Mouse (Mus musculus): ENCODE results near the gene Hmga1b. TPM values are rescaled to one million over a fixed set of nuclear protein-coding genes. Genes with fewer than 3 reads are reported as not detected.
A peak's percentile ranks its signal among the peaks of the same experiment; 100 is the strongest.

Hmga1b gene
- polyA plus RNA-seq, 1 experiment from 2014 or later = 11.2 TPM

DNA sequence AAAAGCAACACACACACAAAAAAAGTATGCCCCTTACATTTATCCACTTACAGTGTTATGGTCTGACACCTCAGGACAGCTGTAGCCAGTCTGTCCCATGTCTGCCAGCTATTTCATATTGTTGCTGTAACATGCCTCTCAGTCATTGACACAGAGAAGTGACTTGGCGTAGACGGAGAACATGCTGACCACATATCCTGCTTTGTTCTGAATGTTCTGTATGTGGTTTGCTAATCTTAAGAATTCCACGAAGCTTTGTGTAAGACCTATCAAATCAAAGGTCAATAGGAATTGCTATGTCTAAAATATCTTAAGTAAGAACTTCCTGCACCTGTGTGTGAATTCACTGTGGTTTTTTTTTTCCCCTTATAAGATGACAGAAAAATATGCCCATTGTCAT lies 35.6 kb downstream of the Hmga1b start:
- Histone ChIP-seq H3K9me3 (ENCODE audit: control insufficient read depth, low read length) (no peaks in the 10 kb centered on the region), H3K27me3 (ENCODE audit: control insufficient read depth, insufficient read depth, low read length) (no peaks in the 10 kb centered on the region), H3K4me1 (ENCODE audit: control insufficient read depth, insufficient read depth, low read length) (peaks cover 7% of the 10 kb centered on the region), H3K4me2 (ENCODE audit: low read depth, severe bottlenecking) (no peak overlapping the region), H3K9ac (ENCODE audit: low read length) (no peak overlapping the region), H3K36me3 (ENCODE audit: control insufficient read depth, insufficient read depth, low read length) (peaks cover 2% of the 10 kb centered on the region; the same call in 1 of the 2 replicates), H3K27ac (replicated peaks; ENCODE audit: low read depth, low read length) (no peak overlapping the region), H3K4me3 (ENCODE audit: low read depth, low read length) (no peak overlapping the region)
- DNase-seq (ENCODE audit: low spot score) (no peak), ATAC-seq (ENCODE audit: insufficient number of reproducible peaks, low FRiP score, low TSS enrichment, low read depth) (no peak)
- WGBS = 87% methylated on average over 3 of the region's 3 CpGs

DNA sequence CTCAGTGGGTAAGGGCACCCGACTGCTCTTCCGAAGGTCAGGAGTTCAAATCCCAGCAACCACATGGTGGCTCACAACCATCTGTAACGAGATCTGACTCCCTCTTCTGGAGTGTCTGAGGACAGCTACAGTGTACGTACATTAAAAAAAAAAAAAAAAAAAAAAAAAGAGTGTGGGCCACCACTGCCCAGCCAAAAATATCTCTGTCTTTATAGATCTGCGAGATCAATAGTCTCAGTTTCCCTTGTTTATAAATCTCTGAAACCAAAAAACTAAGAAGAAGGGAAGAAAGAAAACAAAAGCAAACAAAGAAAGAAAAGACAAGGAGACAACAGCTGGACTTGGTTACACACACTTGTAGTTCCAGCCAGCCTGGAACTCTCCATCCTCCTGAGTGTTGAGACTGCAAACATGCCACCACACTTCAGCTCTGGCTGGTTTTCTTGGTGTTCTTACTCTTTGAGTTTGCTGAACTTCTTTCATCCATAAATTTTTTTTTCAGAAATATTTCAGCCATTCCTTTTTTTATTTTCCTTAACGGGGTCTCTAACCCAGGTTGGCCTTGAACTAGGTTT lies 36.8 kb downstream of the Hmga1b start:
- Histone ChIP-seq H3K36me3 (ENCODE audit: control insufficient read depth, insufficient read depth, low read length) (no peaks in the 10 kb centered on the region), H3K27ac (replicated peaks; ENCODE audit: low read depth, low read length) (no peak overlapping the region), H3K27me3 (ENCODE audit: control insufficient read depth, insufficient read depth, low read length) (no peaks in the 10 kb centered on the region), H3K4me2 (ENCODE audit: low read depth, severe bottlenecking) (no peak overlapping the region), H3K9me3 (ENCODE audit: control insufficient read depth, low read length) (no peaks in the 10 kb centered on the region), H3K4me3 (ENCODE audit: low read depth, low read length) (no peak overlapping the region), H3K9ac (ENCODE audit: low read length) (no peak overlapping the region), H3K4me1 (ENCODE audit: control insufficient read depth, insufficient read depth, low read length) (peaks cover 7% of the 10 kb centered on the region)
- 75% methylated on average over 6 of the region's 6 CpGs for WGBS
- ATAC-seq (ENCODE audit: insufficient number of reproducible peaks, low FRiP score, low TSS enrichment, low read depth) (no peak), DNase-seq (ENCODE audit: low spot score) (no peak)

DNA sequence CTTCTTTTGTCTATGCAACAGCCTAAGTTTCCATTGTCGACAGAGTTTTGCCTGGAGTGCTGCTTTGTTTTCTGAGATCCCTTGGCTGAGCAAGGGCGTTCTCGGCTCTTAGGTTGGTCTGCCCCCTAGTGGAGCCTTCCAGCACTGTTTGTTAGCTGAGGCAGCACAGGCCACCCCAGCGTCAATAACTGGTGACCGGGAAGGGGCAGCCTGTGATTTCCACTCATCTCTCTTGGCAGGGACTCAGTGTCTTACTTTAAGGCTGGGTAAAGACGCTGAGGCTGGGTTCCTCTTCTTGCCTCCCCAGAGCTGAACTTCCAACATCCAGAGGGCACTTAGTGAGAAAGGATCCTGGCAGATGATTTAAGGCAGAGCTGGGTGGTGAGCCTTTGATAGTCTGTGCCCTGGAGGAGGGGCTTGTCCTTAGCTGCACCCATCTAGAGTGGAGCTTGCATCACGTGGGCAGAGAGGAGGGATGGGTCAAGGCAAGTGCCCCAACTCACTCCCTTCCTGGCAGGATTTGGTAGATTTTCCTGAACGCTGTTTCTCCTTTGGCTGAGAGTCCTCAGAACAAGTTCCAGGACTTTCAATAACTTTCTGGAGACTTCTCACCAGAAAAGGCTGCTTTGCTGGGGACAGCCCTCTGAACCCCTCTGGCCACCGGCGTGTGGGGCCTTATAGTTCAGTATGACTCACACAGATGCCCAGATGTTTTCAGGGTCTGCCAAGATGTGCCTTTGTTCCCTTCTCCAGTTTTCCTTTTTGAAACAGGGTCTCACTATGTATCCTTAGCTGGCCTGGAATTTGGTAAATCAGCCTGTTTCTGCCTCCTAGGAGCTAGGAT lies 37.7 kb downstream of the Hmga1b start:
- H3K4me1 ChIP-seq (ENCODE audit: control insufficient read depth, insufficient read depth, low read length) = peaks cover 5% of the 10 kb centered on the region
- no peak overlapping the region for H3K4me2 ChIP-seq (ENCODE audit: low read depth, severe bottlenecking)
- H3K27ac ChIP-seq (replicated peaks; ENCODE audit: low read depth, low read length) = no peak overlapping the region
- H3K36me3 ChIP-seq (ENCODE audit: control insufficient read depth, insufficient read depth, low read length) = no peaks in the 10 kb centered on the region
- 13% methylated on average over 10 of the region's 10 CpGs for WGBS
- peak; percentile 95 for DNase-seq (ENCODE audit: low spot score)
- ATAC-seq (ENCODE audit: insufficient number of reproducible peaks, low FRiP score, low TSS enrichment, low read depth) = peak; percentile 63; the same call in 1 of the 2 replicates
- no peak overlapping the region for H3K4me3 ChIP-seq (ENCODE audit: low read depth, low read length)
- H3K9me3 ChIP-seq (ENCODE audit: control insufficient read depth, low read length) = no peaks in the 10 kb centered on the region
- H3K9ac ChIP-seq (ENCODE audit: low read length) = peak overlapping the region; percentile 47; the same call in 1 of the 2 replicates
- H3K27me3 ChIP-seq (ENCODE audit: control insufficient read depth, insufficient read depth, low read length) = no peaks in the 10 kb centered on the region

DNA sequence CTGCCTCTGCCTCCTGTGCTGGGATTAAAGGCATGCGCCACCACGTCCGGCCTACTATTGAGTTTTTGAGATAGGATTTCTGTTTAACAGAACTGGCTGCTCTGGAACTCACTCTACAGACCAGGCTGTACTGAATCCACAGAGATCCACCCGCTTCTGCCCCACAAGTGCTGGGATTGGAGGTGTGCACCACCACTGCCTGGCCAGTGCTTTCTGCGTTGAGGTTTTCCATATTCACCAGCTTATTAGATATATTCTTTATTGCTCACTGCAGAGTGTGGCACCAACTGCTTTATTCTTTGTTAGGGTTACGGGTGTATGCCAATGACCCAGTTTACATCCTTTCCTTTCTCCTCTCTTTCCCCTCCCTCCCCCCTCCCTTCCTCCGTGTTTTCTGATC lies 41.7 kb downstream of the Hmga1b start:
- H3K4me3 ChIP-seq (ENCODE audit: low read depth, low read length) = no peak overlapping the region

DNA sequence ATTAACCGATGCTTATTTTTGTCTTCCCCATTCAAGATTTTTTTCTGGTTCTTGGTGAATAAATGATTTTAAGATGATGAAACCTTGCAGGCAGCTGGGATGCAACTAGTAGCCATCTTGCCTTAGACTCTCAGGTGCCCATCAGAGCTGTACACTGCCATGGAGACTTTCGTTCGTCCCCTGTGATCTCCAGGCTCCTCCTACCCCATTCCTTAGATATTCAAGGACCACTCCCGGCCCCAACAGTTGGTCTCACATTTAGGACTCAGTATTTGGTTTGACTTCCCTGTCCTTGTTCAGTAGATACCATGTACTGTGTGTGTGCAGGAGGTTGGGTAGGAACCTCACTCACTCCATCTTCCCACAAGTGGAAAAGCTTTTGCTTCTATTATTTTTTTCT lies 42.2 kb downstream of the Hmga1b start:
- Histone ChIP-seq H3K36me3 (ENCODE audit: control insufficient read depth, insufficient read depth, low read length) (peaks cover 35% of the 10 kb centered on the region), H3K27me3 (ENCODE audit: control insufficient read depth, insufficient read depth, low read length) (no peaks in the 10 kb centered on the region), H3K9me3 (ENCODE audit: control insufficient read depth, low read length) (no peaks in the 10 kb centered on the region), H3K9ac (ENCODE audit: low read length) (no peak overlapping the region), H3K4me2 (ENCODE audit: low read depth, severe bottlenecking) (no peak overlapping the region), H3K27ac (replicated peaks; ENCODE audit: low read depth, low read length) (no peak overlapping the region), H3K4me3 (ENCODE audit: low read depth, low read length) (no peak overlapping the region), H3K4me1 (ENCODE audit: control insufficient read depth, insufficient read depth, low read length) (peaks cover 2% of the 10 kb centered on the region; the same call in 1 of the 2 replicates)
- WGBS = 78% methylated on average over 4 of the region's 4 CpGs
- ATAC-seq (ENCODE audit: insufficient number of reproducible peaks, low FRiP score, low TSS enrichment, low read depth) (no peak), DNase-seq (ENCODE audit: low spot score) (no peak)

More for the DNA sequence above, 41.7 kb downstream of the Hmga1b start:
- H3K4me2 ChIP-seq (ENCODE audit: low read depth, severe bottlenecking) = no peak overlapping the region
- no peaks in the 10 kb centered on the region for H3K9me3 ChIP-seq (ENCODE audit: control insufficient read depth, low read length)
- DNase-seq (ENCODE audit: low spot score) = no peak
- H3K27ac ChIP-seq (replicated peaks; ENCODE audit: low read depth, low read length) = no peak overlapping the region
- H3K36me3 ChIP-seq (ENCODE audit: control insufficient read depth, insufficient read depth, low read length) = peaks cover 30% of the 10 kb centered on the region
- peaks cover 2% of the 10 kb centered on the region; the same call in 1 of the 2 replicates for H3K4me1 ChIP-seq (ENCODE audit: control insufficient read depth, insufficient read depth, low read length)
- WGBS = 82% methylated on average over 7 of the region's 7 CpGs
- H3K9ac ChIP-seq (ENCODE audit: low read length) = no peak overlapping the region
- ATAC-seq (ENCODE audit: insufficient number of reproducible peaks, low FRiP score, low TSS enrichment, low read depth) = no peak
- no peaks in the 10 kb centered on the region for H3K27me3 ChIP-seq (ENCODE audit: control insufficient read depth, insufficient read depth, low read length)

DNA sequence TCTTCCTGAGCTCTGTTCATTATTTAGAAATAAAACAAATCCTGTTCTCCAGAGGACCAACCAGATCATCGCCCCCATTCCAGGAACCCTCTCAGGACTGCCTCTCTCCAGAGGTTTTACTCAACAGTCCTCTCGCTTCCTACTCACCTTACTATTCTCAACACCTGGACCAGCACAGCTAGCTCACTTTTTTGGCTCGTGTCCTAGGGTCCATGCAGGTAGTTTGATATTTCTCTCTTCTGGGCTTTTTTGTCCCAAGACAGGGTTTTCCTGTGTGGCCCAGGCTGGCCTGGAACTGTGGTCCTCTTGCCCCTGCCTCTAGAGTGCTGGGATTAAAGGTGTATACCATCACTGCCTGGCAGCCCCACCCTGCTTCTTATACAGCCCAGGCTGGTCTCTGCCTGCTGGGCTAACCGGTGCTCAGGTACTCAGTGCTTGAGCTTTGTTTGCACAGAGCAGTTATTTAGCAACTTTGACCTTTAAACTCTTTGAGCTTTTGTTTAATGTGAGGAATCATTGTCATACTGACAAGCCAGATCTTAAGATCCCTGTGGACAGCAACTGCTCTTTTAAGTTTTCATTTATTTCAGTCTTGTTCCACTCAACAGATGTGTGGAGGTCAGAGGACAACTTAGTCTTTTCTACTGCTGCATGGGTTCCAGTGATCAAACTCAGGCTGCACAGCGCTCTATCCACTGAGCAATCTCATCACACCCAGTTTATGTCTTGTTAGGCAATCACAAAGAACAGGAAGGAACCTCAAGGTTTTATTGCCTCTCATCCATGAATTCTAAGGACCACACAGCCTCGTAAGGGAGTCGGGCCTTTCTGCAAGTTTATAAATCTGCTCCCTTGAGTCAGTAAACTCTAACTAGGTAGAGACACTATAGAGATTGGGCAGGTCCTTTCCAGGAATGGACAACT lies 43.0 kb downstream of the Hmga1b start:
- WGBS = 84% methylated on average over 7 of the region's 7 CpGs

DNA sequence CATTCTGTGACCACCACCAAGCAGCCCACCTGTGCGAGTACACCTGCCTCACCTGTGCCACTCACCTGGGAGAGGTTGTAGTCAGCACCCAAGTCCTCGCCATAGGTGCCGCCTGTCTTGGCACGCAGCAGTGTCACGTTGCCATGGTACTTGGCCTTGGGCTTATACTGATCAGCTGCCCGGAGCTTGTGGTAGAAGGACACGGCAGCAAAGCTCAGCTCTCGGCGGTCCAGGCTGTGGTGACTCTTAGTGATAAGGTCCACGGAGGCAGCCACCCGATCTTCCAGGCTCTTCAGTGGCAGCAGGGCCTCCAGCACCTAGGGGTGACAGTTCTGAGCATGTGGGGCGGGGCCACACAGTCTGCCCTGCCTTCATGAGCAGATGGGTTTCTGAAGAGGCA lies 45.4 kb downstream of the Hmga1b start:
- no peak overlapping the region for H3K4me3 ChIP-seq (ENCODE audit: low read depth, low read length)
- 93% methylated on average over 12 of the region's 12 CpGs for WGBS

More for the DNA sequence above, 43.0 kb downstream of the Hmga1b start:
- DNase-seq (ENCODE audit: low spot score) (no peak), ATAC-seq (ENCODE audit: insufficient number of reproducible peaks, low FRiP score, low TSS enrichment, low read depth) (no peak)
- Histone ChIP-seq H3K4me1 (ENCODE audit: control insufficient read depth, insufficient read depth, low read length) (no peaks in the 10 kb centered on the region), H3K27ac (replicated peaks; ENCODE audit: low read depth, low read length) (no peak overlapping the region), H3K9me3 (ENCODE audit: control insufficient read depth, low read length) (no peaks in the 10 kb centered on the region), H3K36me3 (ENCODE audit: control insufficient read depth, insufficient read depth, low read length) (peaks cover 44% of the 10 kb centered on the region), H3K9ac (ENCODE audit: low read length) (no peak overlapping the region), H3K27me3 (ENCODE audit: control insufficient read depth, insufficient read depth, low read length) (no peaks in the 10 kb centered on the region), H3K4me3 (ENCODE audit: low read depth, low read length) (no peak overlapping the region), H3K4me2 (ENCODE audit: low read depth, severe bottlenecking) (no peak overlapping the region)

DNA sequence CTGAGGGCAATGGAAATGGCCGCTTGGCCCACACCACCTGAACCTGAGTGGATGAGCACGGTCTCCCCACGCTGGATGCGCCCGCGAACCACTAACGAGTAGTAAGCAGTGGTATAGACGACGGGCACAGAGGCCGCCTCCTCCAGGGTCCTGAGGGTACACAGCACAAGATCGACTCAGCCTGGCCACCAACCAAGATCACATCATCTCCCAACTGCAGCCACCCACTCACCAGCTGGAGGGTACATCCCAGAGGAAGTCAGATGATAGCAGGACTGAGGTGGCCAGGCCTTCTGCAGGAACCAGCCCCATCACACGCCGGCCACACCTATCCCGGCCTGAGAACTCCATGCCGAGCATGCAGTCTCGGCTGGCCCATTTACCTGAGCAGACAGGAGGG lies 49.5 kb downstream of the Hmga1b start:
- no peaks in the 10 kb centered on the region for H3K9me3 ChIP-seq (ENCODE audit: control insufficient read depth, low read length)
- no peak overlapping the region for H3K4me3 ChIP-seq (ENCODE audit: low read depth, low read length)
- H3K27ac ChIP-seq (replicated peaks; ENCODE audit: low read depth, low read length) = no peak overlapping the region
- H3K4me2 ChIP-seq (ENCODE audit: low read depth, severe bottlenecking) = no peak overlapping the region
- ATAC-seq (ENCODE audit: insufficient number of reproducible peaks, low FRiP score, low TSS enrichment, low read depth) (no peak), DNase-seq (ENCODE audit: low spot score) (no peak)
- H3K36me3 ChIP-seq (ENCODE audit: control insufficient read depth, insufficient read depth, low read length) = peaks cover 94% of the 10 kb centered on the region
- H3K4me1 ChIP-seq (ENCODE audit: control insufficient read depth, insufficient read depth, low read length) = no peaks in the 10 kb centered on the region
- WGBS = 94% methylated on average over 16 of the region's 16 CpGs
- H3K27me3 ChIP-seq (ENCODE audit: control insufficient read depth, insufficient read depth, low read length) = no peaks in the 10 kb centered on the region
- H3K9ac ChIP-seq (ENCODE audit: low read length) = no peak overlapping the region

More for the DNA sequence above, 45.4 kb downstream of the Hmga1b start:
- H3K9ac ChIP-seq (ENCODE audit: low read length) = no peak overlapping the region
- no peaks in the 10 kb centered on the region for H3K4me1 ChIP-seq (ENCODE audit: control insufficient read depth, insufficient read depth, low read length)
- H3K27ac ChIP-seq (replicated peaks; ENCODE audit: low read depth, low read length) = no peak overlapping the region
- DNase-seq (ENCODE audit: low spot score) (no peak), ATAC-seq (ENCODE audit: insufficient number of reproducible peaks, low FRiP score, low TSS enrichment, low read depth) (no peak)
- no peaks in the 10 kb centered on the region for H3K9me3 ChIP-seq (ENCODE audit: control insufficient read depth, low read length)
- H3K4me2 ChIP-seq (ENCODE audit: low read depth, severe bottlenecking) = no peak overlapping the region
- peaks cover 67% of the 10 kb centered on the region for H3K36me3 ChIP-seq (ENCODE audit: control insufficient read depth, insufficient read depth, low read length)
- no peaks in the 10 kb centered on the region for H3K27me3 ChIP-seq (ENCODE audit: control insufficient read depth, insufficient read depth, low read length)

Data from limb, embryonic 11.5 days (tissue).